Mouse (Mus musculus): Measurements from ENCODE around the gene Fbxl2. TPM values are rescaled to one million over a fixed set of nuclear protein-coding genes. Genes with fewer than 3 reads are reported as not detected.

Fbxl2 gene
- polyA plus RNA-seq, 1 experiment: 13.8 TPM

- TF ChIP-seq CTCF (IDR thresholded peaks at IDR 0.05; ENCODE audit: control insufficient read depth, insufficient read depth, low read length): no peak
- no peak; the same call in 1 of the 2 replicates for TF ChIP-seq POLR2A (IDR thresholded peaks at IDR 0.05; ENCODE audit: borderline replicate concordance, control insufficient read depth, low read depth, low read length)
- Histone ChIP-seq H3K4me3 (replicated peaks; ENCODE audit: control insufficient read depth, low read depth, low read length) (peak overlapping the region; percentile 72), H3K4me1 (ENCODE audit: control insufficient read depth, insufficient read depth, low read length) (peaks cover 1% of the 10 kb centered on the region; the same call in 1 of the 2 replicates), H3K27ac (ENCODE audit: control insufficient read depth, insufficient read depth, low read depth, low read length, poor library complexity) (peak overlapping the region; percentile 77)
- 62% methylated on average over 7 of the region's 7 CpGs for WGBS
Measured at GRCm38 (mm10) chr9:113968967-113969366, 77.0 kb downstream of the Fbxl2 start.

GRCm38 (mm10) chr9:113966838-113967237, 79.2 kb downstream of the Fbxl2 start:
- TF ChIP-seq POLR2A (IDR thresholded peaks at IDR 0.05; ENCODE audit: borderline replicate concordance, control insufficient read depth, low read depth, low read length): no peak
- no peak for TF ChIP-seq CTCF (IDR thresholded peaks at IDR 0.05; ENCODE audit: control insufficient read depth, insufficient read depth, low read length)
- Histone ChIP-seq H3K27ac (ENCODE audit: control insufficient read depth, insufficient read depth, low read depth, low read length, poor library complexity) (no peak overlapping the region), H3K4me1 (ENCODE audit: control insufficient read depth, insufficient read depth, low read length) (peaks cover 1% of the 10 kb centered on the region; the same call in 1 of the 2 replicates), H3K4me3 (replicated peaks; ENCODE audit: control insufficient read depth, low read depth, low read length) (no peak overlapping the region)
- WGBS: 71% methylated on average over 4 of the region's 4 CpGs

GRCm38 (mm10) chr9:113964415-113964814, 81.6 kb downstream of the Fbxl2 start:
- no peak for TF ChIP-seq CTCF (IDR thresholded peaks at IDR 0.05; ENCODE audit: control insufficient read depth, insufficient read depth, low read length)
- no peak for TF ChIP-seq POLR2A (IDR thresholded peaks at IDR 0.05; ENCODE audit: borderline replicate concordance, control insufficient read depth, low read depth, low read length)
- WGBS: 94% methylated on average over 8 of the region's 8 CpGs
- peaks cover 1% of the 10 kb centered on the region; the same call in 1 of the 2 replicates for H3K4me1 ChIP-seq (ENCODE audit: control insufficient read depth, insufficient read depth, low read length)
- H3K4me3 ChIP-seq (replicated peaks; ENCODE audit: control insufficient read depth, low read depth, low read length): no peak overlapping the region
- no peak overlapping the region for H3K27ac ChIP-seq (ENCODE audit: control insufficient read depth, insufficient read depth, low read depth, low read length, poor library complexity)

- no peak overlapping the region for H3K4me3 ChIP-seq (replicated peaks; ENCODE audit: control insufficient read depth, low read depth, low read length)
- TF ChIP-seq CTCF (IDR thresholded peaks at IDR 0.05; ENCODE audit: control insufficient read depth, insufficient read depth, low read length): no peak
- no peak for TF ChIP-seq POLR2A (IDR thresholded peaks at IDR 0.05; ENCODE audit: borderline replicate concordance, control insufficient read depth, low read depth, low read length)
- H3K4me1 ChIP-seq (ENCODE audit: control insufficient read depth, insufficient read depth, low read length): peaks cover 1% of the 10 kb centered on the region; the same call in 1 of the 2 replicates
- no peak overlapping the region for H3K27ac ChIP-seq (ENCODE audit: control insufficient read depth, insufficient read depth, low read depth, low read length, poor library complexity)
Measured at GRCm38 (mm10) chr9:113963718-113964117, 82.3 kb downstream of the Fbxl2 start.

GRCm38 (mm10) chr9:113957777-113958176, 88.2 kb downstream of the Fbxl2 start:
- Histone ChIP-seq H3K27ac (ENCODE audit: control insufficient read depth, insufficient read depth, low read depth, low read length, poor library complexity) (no peak overlapping the region), H3K4me3 (replicated peaks; ENCODE audit: control insufficient read depth, low read depth, low read length) (no peak overlapping the region), H3K4me1 (ENCODE audit: control insufficient read depth, insufficient read depth, low read length) (no peaks in the 10 kb centered on the region)
- WGBS: 83% methylated on average over 4 of the region's 4 CpGs
- TF ChIP-seq POLR2A (IDR thresholded peaks at IDR 0.05; ENCODE audit: borderline replicate concordance, control insufficient read depth, low read depth, low read length) (no peak), CTCF (IDR thresholded peaks at IDR 0.05; ENCODE audit: control insufficient read depth, insufficient read depth, low read length) (no peak)

- Histone ChIP-seq H3K27ac (ENCODE audit: control insufficient read depth, insufficient read depth, low read depth, low read length, poor library complexity) (no peak overlapping the region), H3K4me1 (ENCODE audit: control insufficient read depth, insufficient read depth, low read length) (no peaks in the 10 kb centered on the region; the same call in 1 of the 2 replicates), H3K4me3 (replicated peaks; ENCODE audit: control insufficient read depth, low read depth, low read length) (no peak overlapping the region)
- WGBS: 77% methylated on average over 1 of the region's 1 CpGs
- TF ChIP-seq POLR2A (IDR thresholded peaks at IDR 0.05; ENCODE audit: borderline replicate concordance, control insufficient read depth, low read depth, low read length) (no peak), CTCF (IDR thresholded peaks at IDR 0.05; ENCODE audit: control insufficient read depth, insufficient read depth, low read length) (no peak)
Measured at GRCm38 (mm10) chr9:113947216-113947615, 98.8 kb downstream of the Fbxl2 start.

- no peak overlapping the region for H3K27ac ChIP-seq (ENCODE audit: control insufficient read depth, insufficient read depth, low read depth, low read length, poor library complexity)
- WGBS: 97% methylated on average over 1 of the region's 1 CpGs
- TF ChIP-seq CTCF (IDR thresholded peaks at IDR 0.05; ENCODE audit: control insufficient read depth, insufficient read depth, low read length): no peak
- TF ChIP-seq POLR2A (IDR thresholded peaks at IDR 0.05; ENCODE audit: borderline replicate concordance, control insufficient read depth, low read depth, low read length): no peak
- H3K4me1 ChIP-seq (ENCODE audit: control insufficient read depth, insufficient read depth, low read length): peaks cover 1% of the 10 kb centered on the region
- H3K4me3 ChIP-seq (replicated peaks; ENCODE audit: control insufficient read depth, low read depth, low read length): no peak overlapping the region
Measured at GRCm38 (mm10) chr9:113943372-113943771, 102.6 kb downstream of the Fbxl2 start.

GRCm38 (mm10) chr9:113941103-113941805, 104.7 kb downstream of the Fbxl2 start:
- Histone ChIP-seq H3K4me1 (ENCODE audit: control insufficient read depth, insufficient read depth, low read length) (peaks cover 3% of the 10 kb centered on the region), H3K4me3 (replicated peaks; ENCODE audit: control insufficient read depth, low read depth, low read length) (no peak overlapping the region), H3K27ac (ENCODE audit: control insufficient read depth, insufficient read depth, low read depth, low read length, poor library complexity) (peak overlapping the region; percentile 25; the same call in 1 of the 2 replicates)
- 56% methylated on average over 3 of the region's 3 CpGs for WGBS
- TF ChIP-seq POLR2A (IDR thresholded peaks at IDR 0.05; ENCODE audit: borderline replicate concordance, control insufficient read depth, low read depth, low read length): no peak
- no peak for TF ChIP-seq CTCF (IDR thresholded peaks at IDR 0.05; ENCODE audit: control insufficient read depth, insufficient read depth, low read length)
